Mouse (Mus musculus) thymus, postnatal 14 days (tissue): ENCODE measurements around the gene Tppp3.

Experiments used
- DNase-seq: peaks from one replicate; pipeline ENCODE4 v3.0.0; 2021

Tppp3 gene

DNA sequence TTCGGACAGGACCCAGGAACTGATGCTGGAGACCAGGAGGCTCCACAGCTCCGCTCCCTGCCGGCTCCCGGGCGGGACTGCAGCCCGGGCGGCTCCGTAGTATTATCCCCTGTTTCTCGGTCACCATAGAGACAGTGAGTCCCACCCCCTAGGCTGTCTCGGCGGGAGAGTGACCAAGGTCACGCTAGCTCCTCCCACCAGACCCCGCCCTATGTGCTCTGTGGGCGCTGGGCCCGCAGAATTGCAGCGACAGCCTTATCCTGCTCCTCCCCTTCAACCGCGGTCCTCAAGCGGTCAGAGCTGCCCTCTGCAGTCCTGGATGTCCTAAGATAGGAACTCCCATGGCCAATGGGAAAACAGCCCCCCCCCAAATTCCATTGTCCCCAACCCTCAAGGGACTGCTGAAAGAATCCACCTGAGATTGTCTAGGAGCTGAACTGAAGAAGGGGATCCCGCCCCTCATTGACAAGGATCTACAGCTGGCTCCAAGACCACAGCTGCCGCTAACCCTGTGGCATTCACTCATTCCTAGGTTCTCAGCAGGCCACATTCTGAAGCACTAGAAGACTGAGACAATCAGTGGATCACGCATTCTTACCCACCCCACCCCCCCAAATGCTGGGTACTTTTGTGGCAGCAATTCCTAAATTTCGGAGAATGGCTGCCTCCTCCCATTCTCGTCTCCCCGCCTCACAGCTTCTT, at the start of gene Tppp3:
Gene Tppp3 (minus strand): TSS at position 213 of the 702 bp plus-strand sequence.
- DNase-seq = peak; percentile 19

DNA sequence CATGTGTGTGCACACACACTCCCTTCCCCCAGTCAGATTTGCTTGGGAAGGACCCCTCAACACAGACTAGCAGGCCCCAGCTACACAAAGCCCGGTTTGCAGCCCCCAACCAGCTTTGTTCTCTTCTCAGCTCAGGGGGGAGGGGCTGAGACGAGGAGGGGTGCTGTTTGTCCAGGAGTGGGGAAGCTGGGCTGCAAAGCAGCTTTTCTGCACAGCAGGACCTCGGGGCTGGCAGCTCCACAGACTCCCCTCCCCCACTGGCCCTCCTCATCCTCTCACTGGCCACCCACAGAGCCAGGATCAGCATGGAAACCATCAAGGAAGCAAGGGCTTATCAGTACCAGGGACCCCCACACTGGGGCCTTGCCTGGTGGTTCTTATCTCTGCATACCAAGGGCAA, 49.7 kb upstream of the Tppp3 start:
- DNase-seq = no peak

DNA sequence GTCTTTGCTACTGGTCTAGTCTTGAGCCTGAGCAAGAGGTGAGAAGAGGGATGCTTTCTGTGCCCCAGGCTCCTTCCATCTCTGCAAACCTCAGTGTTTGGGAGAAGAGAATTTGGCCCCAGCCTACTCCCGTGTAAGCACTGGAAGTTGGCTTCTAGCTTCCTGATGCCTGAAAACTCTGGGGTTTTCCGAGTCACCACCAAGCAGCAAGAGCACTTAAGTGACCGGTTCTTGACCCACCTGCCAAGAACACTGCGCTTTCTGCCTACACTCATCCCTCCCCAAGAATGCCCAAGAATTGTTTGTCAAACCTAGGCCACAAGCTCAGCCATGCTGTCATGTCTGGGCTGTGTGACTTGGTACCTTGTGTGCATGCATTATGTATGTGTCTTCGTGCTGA, 49.2 kb upstream of the Tppp3 start:
- DNase-seq = no peak

DNA sequence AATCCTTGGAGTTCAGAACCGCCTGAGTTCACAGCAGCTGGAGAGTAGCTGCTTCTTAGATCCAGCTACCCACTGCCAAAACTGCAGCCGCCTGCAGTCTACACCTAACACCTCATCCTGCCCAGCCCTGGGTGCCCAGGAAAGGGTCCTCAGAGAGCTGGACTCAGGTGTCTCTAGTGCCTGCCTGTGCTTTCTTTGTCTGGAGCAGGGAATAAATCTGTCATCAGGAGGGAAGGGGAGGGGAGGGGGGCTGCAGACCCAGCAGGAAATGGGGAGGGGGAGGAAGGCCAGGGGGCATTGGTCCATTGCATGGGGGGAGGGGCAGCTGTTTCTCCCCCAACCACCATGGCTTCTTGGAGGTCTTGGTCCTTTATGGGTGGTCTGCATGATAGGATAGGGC, 48.3 kb upstream of the Tppp3 start:
- no peak for DNase-seq

DNA sequence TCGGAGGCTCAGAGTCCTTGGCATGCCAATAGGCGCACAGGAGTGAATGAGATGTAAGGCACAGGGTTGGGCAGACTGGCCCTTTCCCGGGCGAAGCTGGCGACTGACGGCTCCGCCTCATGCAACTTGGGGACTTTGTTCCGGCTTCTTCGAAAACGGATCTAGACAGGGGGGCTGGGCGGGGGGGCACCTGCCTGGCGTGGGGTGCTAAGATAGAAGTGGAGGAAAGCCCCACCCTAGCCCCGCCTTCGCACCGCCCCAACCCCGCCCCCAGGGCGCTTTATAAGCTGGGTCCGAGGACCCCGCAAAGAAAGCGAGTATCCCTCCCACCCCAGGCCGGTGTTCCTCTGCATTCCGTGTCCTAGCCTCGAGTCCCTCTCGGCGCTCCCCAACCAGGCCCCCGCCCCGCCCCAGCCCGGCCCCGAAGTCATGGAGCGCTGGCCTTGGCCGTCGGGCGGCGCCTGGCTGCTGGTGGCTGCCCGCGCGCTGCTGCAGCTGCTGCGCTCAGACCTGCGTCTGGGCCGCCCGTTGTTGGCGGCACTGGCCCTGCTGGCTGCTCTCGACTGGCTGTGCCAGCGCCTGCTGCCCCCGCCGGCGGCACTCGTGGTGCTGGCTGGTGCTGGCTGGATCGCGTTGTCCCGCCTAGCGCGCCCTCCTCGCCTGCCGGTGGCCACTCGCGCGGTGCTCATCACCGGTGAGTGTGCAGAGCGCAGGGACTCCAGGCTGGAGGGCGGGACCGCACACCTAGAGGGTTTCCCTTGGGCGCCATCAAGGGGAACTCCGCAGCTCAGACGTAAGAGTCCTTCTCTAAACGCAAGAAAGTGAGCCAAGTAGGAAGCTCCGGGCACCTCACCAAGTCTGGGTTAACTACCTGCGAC, 47.3 kb upstream of the Tppp3 start, which contains the start of gene Hsd11b2:
Gene Hsd11b2 (plus strand): TSS at position 320 of the 878 bp plus-strand sequence.
- peak; percentile 59 for DNase-seq

DNA sequence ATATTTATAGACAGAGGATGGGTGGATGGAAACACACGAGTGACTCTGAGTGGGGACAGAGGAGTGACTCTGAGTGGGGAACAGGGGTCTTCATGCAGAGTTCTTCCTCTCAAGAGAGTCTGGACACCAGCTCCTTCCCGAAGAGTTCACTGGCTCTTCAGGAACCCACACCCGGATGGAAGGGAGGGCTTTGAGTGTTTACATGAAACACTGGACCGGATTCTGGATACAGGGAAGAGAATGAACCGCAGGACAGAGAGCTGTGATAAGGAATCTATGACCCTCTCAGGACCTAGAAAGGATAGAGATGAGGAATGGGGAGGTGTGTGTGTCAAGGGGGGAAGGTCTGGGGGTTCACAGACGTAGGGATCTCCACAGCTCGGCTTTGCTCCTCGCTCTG, 46.0 kb upstream of the Tppp3 start:
- DNase-seq = no peak

DNA sequence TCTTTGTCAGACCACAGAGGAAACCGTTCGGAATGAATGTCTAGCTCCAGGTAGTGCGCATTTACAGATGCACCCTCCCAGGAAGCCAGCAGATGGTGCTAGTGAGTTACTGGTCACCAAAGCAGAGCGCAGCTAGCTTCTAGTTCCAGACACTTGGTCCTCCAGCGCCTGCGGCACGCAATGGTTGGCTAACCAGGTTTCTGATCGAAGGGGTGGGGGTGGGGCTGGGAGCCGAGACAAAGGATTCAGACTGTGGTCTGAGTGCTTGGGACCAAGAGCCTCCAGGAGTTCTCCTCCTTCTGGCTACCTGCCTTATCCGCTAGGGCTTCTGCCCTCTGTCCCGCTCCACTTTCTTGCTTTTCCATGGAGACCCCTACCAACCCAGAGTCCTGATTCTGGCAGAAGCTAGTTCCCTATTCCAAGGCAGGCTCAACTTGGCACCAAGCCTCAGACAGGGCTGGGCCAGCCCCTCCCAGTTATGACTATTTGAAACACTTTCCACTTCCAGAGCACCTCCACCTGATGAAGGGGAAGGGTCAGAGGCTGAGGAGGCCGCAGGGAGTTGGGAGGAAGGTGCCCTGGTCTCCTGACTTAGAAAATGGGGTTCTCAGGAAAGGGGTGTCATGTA, 44.8 kb upstream of the Tppp3 start:
- DNase-seq = peak; percentile 74

DNA sequence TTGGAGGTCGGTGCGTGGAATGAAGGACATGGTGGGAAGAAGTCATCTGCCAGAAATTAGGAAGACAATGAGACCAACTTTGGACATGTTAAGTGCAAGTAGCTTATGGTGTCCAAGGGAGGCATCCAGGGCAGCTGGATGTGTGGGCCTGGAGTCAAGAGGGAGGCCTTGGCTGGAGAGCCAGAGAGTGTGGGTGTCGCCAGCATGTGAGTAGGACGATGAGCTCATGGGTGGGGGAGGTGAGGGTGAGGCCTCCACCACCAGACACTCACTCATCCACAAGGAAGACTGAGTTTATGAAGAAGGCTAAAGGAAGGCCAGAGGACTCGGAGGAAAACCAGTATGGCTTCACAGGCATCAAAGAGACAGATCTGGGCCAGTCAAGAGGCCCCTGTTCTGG, 43.3 kb upstream of the Tppp3 start:
- DNase-seq = no peak

DNA sequence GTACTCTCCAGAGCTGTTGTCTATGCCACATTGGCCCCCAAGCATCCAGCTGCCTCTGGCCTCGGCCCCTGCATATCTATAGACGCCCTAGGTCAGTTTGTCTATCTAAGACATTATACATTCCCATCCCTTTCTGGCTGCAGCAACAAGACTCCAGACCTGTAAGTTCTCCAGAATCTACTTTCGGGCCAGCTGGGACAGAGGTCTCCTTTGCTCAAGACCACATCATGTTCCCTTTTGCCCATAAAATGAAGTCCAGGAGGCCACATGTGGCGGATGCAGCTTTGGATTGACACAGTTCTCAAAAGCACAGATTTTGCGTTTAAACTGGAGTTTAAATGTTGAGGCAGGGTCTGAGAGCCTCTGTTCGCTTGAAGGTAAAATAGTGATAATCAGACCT, 42.9 kb upstream of the Tppp3 start:
- no peak for DNase-seq

DNA sequence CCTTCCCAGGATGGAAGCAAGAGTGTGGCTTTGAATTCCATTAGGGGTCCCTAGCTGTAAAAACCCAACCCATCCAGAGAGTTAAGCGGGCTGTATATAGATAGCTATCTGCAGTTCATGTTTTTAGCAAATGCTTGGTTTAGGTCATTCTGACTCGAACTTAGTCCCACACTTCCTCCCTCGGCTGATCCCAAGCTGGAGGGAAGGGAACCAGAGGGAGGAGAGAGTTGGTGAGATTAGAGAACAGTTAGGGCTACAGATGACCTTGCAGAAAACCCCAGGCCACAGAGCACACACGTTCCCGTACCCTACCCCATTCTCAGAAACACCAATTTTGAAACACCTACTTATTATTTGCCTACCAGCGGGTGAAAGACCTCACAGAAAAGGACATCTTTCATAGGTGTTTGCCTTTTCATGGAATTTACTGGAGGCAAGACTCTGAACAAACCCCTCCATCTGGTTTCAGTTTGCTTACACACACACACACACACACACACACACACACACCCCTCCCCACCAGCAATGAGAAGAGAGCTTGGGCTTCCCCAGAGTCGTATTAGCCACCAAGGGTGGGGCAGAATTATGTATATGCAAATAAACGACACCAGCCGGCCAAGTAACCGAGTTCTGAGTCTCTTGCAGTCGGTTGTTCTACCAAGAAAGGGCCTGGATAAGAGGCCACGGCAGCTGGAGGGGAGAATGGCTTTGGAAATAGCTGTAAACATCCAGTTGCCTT, 38.8 kb upstream of the Tppp3 start:
- no peak for DNase-seq

DNA sequence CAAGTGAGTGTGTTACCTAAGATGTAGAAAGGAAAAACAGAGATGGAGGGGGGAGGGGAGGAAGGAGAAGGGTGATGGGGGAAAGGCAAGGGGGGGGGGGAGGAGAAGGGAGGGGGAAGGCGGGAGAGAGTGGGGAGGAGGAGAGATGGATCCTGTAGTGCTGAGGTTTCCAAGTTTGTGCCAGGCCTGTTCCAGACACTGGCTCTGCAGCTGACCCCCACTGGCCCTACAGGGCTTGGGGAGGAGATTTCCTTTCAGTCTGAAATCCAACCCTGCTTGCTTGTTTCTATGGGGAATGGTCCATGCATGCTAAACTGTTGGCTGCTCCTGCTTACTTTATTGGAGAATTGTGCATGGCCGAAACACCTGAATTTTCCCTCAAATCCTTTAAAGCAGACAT, 37.4 kb upstream of the Tppp3 start:
- no peak for DNase-seq

DNA sequence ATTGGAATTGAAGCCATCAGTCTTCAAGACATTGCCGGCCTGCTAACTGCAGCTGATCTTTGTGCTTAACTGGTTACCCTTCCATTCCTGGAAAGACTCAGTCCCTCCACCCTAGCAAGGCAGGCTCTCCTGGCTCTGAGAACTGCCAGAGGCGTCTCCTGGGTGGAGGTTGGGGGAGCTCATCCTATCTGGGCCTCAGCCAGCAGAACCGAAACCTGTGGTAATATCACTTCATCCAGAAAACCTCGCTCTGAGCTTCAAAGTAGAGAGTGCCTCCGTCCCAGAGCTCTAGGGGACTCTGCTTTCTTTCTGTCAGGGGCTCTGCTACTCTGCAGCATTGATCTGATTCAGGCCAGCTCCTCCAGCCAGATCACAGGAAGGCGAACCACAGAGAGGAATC, 35.7 kb upstream of the Tppp3 start:
- no peak for DNase-seq

DNA sequence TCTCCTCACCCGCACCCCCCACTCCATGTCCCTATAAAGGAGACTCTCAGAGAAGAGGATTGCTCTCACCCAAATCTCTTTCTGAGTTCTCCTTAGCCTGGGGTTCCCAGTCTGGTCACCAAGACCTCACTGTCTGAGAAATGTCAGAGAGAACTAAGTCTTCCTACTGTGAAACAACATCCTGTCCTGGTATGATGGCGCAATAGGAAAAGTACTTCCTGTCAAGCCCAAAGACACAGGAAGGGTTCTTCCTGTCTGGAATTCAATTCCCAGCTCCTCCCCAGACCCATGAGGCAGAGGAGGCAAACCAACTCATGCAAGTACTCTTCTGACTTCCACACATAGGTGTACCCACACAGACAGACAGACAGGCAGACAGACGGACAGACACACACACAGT, 33.3 kb upstream of the Tppp3 start:
- DNase-seq = no peak

DNA sequence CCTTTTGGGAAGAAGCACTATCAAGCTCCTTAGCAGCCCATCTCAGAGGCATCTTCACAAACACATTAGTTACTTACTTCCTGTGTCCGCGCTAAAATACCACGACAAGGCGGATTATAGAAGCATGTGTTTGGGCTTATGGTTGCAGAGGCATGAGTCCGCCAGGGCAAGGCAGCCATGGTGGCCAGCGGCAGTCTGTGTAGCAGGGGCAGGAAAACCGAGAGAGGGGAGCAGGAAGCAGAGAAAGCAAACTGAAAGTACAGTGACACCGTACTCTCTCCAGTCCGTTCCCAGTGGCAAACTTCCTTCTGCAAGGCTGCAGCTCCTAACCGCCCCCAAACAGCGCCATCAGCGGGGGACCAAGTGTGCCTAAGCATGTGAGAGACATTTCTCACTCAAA, 28.5 kb upstream of the Tppp3 start:
- DNase-seq = peak; percentile 12

DNA sequence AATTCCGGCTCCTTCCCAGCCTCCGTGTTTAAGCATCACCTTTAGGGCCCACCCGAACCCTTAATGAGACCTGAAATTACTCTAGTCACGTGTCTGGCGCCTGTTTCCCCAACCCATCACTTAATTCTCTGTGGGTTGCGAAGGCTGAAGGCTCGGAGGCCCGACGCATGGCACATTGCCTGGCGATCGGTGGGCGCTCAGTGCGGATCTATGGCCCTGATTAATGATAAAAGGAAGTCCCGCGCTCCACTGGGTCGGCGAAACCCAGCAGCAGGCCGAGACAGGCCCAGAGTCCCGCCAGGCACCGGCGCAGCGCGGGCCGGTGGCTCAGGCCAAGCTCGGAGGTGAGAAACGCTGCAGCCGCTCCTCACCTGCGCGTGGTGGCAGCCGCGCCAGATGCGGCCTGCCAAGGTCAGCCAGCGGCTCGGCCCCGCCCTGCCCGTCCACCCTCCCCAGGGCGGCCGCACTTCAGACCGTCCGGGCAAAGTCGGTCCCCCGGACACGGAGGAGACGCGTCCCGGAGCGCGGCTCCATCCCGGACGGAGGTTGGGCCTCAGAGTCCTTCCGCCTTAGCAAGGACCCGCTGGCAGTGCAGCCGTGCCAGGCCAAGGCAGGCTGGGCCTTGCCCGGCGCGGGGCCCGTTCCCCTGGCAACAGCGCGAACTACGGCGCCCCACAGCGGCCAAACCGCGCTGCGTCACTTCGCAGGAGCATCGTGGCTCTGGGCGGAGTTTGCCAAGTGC, 25.3 kb upstream of the Tppp3 start, which contains the start of gene Zdhhc1:
Gene Zdhhc1 (minus strand): TSS at position 464 of the 742 bp plus-strand sequence.
- DNase-seq = peak; percentile 87

DNA sequence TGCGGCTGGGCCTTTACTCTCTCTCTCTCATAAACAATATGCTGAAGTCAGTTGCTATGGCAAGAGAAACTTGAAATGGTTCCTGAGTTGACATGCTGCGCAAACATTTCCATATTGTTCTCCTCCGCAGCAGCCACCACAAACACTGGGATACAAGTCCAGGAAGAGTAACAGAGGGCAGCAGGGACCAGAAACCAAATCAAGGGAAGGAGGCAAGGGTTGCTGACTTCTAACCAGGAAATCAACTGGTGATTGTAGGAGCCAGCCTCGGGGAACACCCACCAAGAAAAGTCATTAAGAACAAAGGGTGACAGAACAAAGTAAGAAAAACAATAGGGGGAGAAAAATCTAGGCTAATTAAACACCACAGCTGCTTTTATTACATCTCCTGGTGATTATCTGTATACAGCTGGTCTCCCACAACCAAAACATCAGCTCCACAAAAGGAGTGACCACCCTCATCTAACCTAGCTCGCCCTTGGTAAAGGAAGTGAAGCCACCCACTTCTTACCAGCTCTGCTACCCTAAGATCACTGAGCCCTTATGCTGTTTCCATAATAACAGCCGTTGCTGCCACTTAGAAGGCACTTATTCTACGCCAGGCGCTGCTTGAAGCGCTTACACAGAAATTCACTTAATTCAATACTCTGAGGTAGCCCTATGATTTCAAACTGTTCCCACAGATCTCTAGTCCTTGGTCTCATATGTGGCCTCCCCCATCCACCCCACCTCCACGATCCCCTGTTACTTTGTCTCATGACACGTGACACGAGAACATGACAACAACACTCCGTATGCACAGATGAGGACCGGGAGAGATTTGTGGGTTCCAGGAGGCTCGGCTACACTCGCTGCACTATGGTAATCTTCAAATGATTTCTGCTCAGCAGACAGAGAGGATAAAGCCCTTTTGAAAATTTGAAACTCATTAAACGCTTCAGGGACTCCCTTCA, 24.3 kb upstream of the Tppp3 start:
- DNase-seq = no peak

DNA sequence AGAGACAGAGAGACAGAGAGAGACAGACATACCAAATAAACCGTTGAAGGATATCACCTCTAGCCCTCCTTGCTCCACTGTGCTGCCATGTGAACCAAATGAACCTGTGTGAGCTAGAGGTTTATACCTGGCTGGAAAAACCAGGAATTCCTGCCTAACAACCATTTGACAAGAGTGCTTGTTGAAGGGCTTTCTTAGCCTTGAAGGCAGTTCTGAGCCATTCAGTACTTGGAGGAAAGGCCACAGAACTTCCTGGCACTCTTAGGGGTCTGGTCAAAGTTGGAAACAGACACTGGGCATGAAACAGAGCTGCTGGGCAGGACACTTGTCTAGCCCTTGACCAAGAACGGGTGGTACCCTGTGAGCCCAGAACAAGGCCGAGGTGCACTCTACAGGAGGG, 23.2 kb upstream of the Tppp3 start:
- DNase-seq = no peak

DNA sequence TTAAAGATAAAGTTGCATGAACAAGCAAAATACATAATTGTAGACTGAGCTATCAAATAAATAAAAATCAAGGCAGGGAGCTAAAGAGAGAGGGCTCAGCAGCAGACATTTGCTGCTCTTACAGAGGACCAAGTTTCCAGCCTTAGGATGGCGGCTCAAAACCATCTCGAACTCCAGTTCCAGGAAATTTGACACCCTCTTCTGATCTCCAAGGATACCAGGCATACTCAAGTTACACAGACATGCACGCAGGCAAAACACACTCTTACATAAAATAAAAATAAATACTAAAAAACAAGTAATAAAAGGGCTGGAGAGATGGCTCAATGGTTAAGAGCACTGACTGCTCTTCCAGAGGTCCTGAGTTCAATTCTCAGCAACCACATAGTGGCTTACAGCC, 22.2 kb upstream of the Tppp3 start:
- no peak for DNase-seq

DNA sequence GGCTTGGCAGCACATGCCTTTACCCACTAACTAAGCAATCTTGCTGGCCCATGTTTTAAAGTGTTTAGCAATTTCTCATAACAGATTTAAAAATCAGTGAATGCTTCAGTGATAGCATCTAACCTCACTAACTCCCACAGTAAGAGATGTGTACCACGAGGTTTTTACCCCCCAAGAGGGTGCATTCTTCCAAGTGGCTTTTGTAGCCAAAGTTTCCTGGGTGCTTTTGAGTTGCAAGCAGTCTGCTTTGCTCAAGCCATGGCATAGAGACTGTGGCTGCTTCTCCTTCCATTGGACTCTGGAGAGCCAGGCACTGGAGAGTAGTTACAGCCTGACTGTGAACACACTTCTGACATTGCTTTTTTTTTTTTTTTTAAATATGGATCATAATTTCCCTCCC, 18.0 kb upstream of the Tppp3 start:
- no peak for DNase-seq

DNA sequence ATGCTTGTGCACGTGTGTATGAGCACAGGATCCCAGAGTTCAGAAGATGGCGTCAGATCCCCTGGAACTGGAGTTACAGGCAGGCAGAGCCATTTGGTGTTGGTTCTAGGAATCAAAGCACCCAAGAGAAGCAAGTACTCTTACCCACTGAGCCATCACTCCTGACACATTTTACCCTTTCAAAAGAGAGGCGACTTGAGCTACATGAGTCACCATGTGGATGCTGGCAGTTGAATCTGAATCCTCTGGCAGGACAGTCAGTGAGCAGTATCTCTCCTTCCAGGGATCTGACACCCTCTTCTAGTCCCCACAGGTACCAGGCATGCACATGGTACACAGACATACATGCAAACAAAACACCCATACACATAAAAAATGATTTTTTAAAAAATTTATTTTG, 16.8 kb upstream of the Tppp3 start:
- no peak for DNase-seq

DNA sequence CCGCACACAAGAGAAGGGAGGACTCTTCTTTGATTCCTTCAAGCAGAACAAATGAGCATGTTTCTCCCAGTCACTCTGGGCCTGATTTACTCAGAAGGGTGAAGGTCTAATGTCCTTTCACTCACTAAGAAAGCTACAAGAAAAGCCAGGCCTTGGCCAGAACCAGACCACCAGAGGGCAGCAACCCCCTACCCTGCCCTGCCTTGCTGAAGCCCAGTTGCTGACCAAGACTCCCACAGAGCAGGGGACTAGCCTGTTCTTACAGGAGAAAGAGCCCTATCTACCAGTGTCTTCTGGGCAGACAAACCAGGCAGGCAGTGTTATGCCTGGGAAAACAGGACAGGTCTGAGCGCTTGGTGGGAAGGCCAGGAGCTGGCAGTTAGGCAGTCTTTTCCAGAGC, 13.1 kb upstream of the Tppp3 start:
- peak; percentile 41 for DNase-seq
